Mouse (Mus musculus) stomach, postnatal 0 days (tissue): ENCODE data around the gene Agrp. TPM values are rescaled to one million over a fixed set of nuclear protein-coding genes. Genes with fewer than 3 reads are reported as not detected.

Source experiments
- ATAC-seq: fragments of 200-750 bp; cut with Nextera tagmentation; 2 replicates; pipeline ENCODE4 v1.8.0; 2017; ENCODE audit not compliant: low FRiP score, low TSS enrichment
- DNase-seq: peaks from one replicate; pipeline ENCODE4 v3.0.0-alpha.2; 2016; ENCODE audit warnings: low spot score
- H3K27ac ChIP-seq: fragments of 300-500 bp; sonication (generic); replicated peaks from 2 replicates; pipeline ENCODE4 v1.5.1; 2014; ENCODE audit warnings: mild to moderate bottlenecking, control low read depth
- H3K27me3 ChIP-seq: fragments of 300-500 bp; sonication (generic); 2 replicates; pipeline ENCODE4 v1.6.1; 2014; ENCODE audit warnings: low read length; ENCODE audit not compliant: control insufficient read depth, insufficient read depth
- H3K36me3 ChIP-seq: fragments of 300-500 bp; sonication (generic); 2 replicates; pipeline ENCODE4 v1.6.1; 2014; ENCODE audit warnings: low read length, mixed read lengths; ENCODE audit not compliant: control insufficient read depth, insufficient read depth
- H3K4me1 ChIP-seq: fragments of 300-500 bp; sonication (generic); replicated peaks from 2 replicates; pipeline ENCODE4 v1.6.1; 2014; ENCODE audit warnings: antibody characterized with exemption; ENCODE audit not compliant: control insufficient read depth, insufficient read depth
- H3K4me2 ChIP-seq: fragments of 300-500 bp; sonication (generic); replicated peaks from 2 replicates; pipeline ENCODE4 v1.6.1; 2014; ENCODE audit warnings: low read depth, mild to moderate bottlenecking, control low read depth, moderate library complexity
- H3K4me3 ChIP-seq: fragments of 300-500 bp; sonication (generic); 2 replicates; pipeline ENCODE4 v1.5.1; 2014; ENCODE audit warnings: low read depth, low read length, control low read depth
- H3K9ac ChIP-seq: fragments of 300-500 bp; sonication (generic); 2 replicates; pipeline ENCODE4 v1.6.1; 2014; ENCODE audit warnings: mild to moderate bottlenecking, low read length, control low read depth, mixed read lengths
- H3K9me3 ChIP-seq: fragments of 300-500 bp; sonication (generic); 2 replicates; pipeline ENCODE4 v1.6.1; 2016; ENCODE audit warnings: low read length; ENCODE audit not compliant: control insufficient read depth
- CTCF ChIP-seq: IDR thresholded peaks from 2 replicates; pipeline ENCODE4 v1.5.1; 2016; ENCODE audit warnings: antibody characterized with exemption, low read depth, mild to moderate bottlenecking, moderate library complexity
- EP300 ChIP-seq: optimal IDR thresholded peaks from 2 replicates; pipeline ENCODE3; 2016; ENCODE audit warnings: antibody characterized with exemption
- WGBS: fragments of 180-500 bp; shearing (Covaris S2); extraction: QIAGEN DNeasy Blood & Tissue Kit; methylation state at CpG from one replicate; pipeline ENCODE4 v1.1.7; 2014; 5-methylcytosine and 5-hydroxymethylcytosine counted together
- polyA plus RNA-seq: library from polyadenylated mRNA; unstranded; fragments of >200 nt; fragmentation: Nextera tagmentation; extraction: Ambion mirVana; gene quantifications from 2 replicates; pipeline ENCODE4 v1.2.1, GENCODE M21; 2015

Agrp gene
- polyA plus RNA-seq, 1 experiment from 2014 or later = 0.45 TPM

DNA sequence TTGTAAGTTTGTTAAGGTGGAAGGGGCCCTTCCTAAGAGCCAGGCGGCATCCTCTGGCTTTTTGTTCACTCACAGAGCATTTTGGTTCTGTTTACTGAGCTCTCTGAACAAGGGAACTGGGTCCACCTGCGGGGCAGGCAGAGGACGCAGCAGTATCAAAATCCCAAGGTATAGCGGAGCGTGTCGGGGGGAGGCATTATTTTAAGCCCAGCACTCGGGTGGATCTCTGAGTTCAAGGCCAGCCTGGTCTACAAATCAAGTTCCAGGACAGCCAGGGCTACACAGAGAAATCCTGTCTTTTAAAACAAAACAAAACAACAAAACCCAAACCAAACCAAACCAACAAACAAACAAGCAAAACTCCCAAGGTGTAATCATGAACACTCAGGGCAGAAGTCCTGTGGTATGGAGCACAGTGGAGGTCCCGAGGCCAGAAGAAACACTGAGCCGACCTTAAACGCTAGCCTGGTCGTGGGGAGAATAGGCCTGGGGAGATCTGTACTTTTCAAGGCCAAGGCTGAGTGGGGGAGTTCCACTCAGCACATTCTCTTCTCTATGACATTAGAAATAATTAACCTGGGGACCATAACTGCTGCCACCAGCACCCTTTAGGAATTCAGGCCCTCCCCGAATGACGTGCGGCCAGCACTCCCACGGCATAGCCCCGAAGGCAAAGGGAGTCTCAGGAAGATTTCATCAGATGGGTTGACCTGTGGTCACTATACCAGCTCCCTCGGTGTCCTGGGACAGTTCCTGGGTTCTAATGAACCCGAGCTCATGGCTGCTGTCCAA is 42.5 kb downstream of the Agrp start:
- H3K27ac ChIP-seq = peak overlapping the region; percentile 50
- 61% methylated on average over 18 of the region's 18 CpGs for WGBS
- ATAC-seq (no peak), DNase-seq (no peak)
- H3K4me3 ChIP-seq = peak overlapping the region; percentile 11; the same call in 1 of the 2 replicates
- peak overlapping the region; percentile 9; the same call in 1 of the 2 replicates for H3K9ac ChIP-seq
- H3K27me3 ChIP-seq = no peaks in the 10 kb centered on the region
- H3K9me3 ChIP-seq = no peaks in the 10 kb centered on the region
- no peaks in the 10 kb centered on the region for H3K36me3 ChIP-seq
- H3K4me1 ChIP-seq = 0 out of 2 replicates have a peak, but pooled peaks cover 2% of the 10 kb centered on the region
- no peak for TF ChIP-seq EP300
- no peak for TF ChIP-seq CTCF
- H3K4me2 ChIP-seq = peak overlapping the region; percentile 39

DNA sequence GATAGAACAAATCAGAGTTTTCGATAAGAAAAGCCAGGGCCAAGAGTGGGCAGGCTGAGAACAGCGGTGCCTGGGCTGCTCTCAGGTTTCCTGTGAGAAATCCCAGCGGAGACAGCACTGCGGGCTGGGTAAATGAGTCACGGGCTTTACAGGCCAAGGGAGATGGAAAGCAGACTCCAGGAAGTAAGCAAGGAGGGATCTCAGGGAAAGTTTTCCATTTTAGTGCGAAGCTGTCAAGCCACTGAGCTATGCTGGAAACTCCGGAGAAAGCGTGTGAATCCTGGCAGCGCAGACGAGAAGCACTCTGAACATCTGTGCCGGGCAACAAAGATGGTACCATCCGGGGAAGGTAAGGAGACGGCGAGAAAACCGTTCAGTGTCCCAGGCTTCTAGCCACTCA is 43.3 kb downstream of the Agrp start:
- Histone ChIP-seq H3K27me3 (no peaks in the 10 kb centered on the region), H3K9me3 (no peaks in the 10 kb centered on the region), H3K27ac (peak overlapping the region; percentile 50), H3K9ac (peak overlapping the region; percentile 9; the same call in 1 of the 2 replicates), H3K4me3 (peak overlapping the region; percentile 11; the same call in 1 of the 2 replicates), H3K4me2 (peak overlapping the region; percentile 39), H3K36me3 (no peaks in the 10 kb centered on the region), H3K4me1 (0 out of 2 replicates have a peak, but pooled peaks cover 2% of the 10 kb centered on the region)
- WGBS = 9% methylated on average over 15 of the region's 15 CpGs
- DNase-seq (peak; percentile 69), ATAC-seq (peak; percentile 81; the same call in 1 of the 2 replicates)
- no peak for TF ChIP-seq EP300
- no peak for TF ChIP-seq CTCF

DNA sequence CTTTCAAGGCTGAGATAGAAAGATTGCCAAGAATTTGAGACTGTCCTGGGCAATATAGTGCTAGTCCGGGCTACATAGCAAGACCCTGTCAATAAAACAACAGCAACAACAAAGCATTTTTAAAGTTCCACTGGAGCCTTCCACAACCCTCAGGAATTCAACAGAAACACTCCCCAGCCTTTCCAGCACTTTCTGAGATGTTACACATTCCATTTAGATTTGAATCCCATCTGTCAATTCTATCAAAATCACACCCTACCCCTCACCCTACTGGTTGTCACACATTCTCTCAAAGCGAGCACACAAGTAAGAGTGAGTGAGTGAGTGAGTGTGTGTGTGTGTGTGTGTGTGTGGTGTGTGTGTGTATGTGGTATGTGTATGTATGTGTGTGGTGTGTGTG is 44.8 kb downstream of the Agrp start:
- Histone ChIP-seq H3K9me3 (no peaks in the 10 kb centered on the region), H3K4me2 (no peak overlapping the region), H3K36me3 (no peaks in the 10 kb centered on the region), H3K9ac (no peak overlapping the region), H3K27ac (no peak overlapping the region), H3K27me3 (no peaks in the 10 kb centered on the region), H3K4me1 (0 out of 2 replicates have a peak, but pooled peaks cover 2% of the 10 kb centered on the region), H3K4me3 (no peak overlapping the region)
- ATAC-seq (no peak), DNase-seq (no peak)
- WGBS = 56% methylated on average over 2 of the region's 2 CpGs
- no peak for TF ChIP-seq EP300
- no peak for TF ChIP-seq CTCF

DNA sequence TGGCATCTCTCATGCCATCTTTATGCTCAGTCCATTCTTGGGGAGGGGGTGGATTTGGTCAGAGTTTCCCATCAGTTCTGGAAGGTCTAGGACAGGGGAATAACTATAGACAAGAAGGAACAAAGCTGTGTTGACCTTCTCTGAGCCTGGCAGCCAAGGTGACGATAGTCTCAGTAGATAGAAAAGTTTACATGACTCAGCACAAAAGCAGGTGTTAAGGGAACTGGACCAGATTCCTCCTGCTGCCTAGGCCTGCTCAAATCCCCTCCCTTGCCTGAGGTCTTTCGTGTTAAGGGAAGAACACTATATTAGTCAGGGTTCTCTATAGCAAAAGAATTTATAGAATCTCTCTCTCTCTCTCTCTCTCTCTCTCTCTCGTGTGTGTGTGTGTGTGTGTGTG is 57.5 kb downstream of the Agrp start:
- TF ChIP-seq CTCF (no peak), EP300 (no peak)
- Histone ChIP-seq H3K27ac (no peak overlapping the region), H3K36me3 (no peaks in the 10 kb centered on the region), H3K4me3 (no peak overlapping the region), H3K4me2 (no peak overlapping the region), H3K9me3 (no peaks in the 10 kb centered on the region), H3K9ac (no peak overlapping the region), H3K27me3 (no peaks in the 10 kb centered on the region), H3K4me1 (no peaks in the 10 kb centered on the region)
- DNase-seq (no peak), ATAC-seq (peak; percentile 56; the same call in 1 of the 2 replicates)
- WGBS = 49% methylated on average over 3 of the region's 3 CpGs

DNA sequence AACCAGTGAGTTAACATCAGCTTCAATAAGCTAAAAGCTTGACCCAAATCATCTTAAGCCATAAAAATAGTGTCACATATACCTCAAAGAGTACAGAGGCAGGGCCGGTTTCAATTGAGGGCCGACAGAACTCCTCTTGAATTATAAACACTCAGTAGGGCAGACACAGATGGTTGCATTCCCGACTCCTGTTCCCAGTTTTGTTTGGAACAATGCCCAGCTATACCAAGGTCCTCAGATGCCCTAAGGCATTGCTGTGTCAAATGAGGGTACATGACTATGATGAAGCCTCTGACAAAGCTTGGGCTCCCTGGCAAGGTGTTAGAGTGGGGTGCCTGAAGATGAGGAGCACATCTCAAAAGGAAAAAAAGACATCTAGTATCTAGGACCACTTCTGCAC is 61.7 kb downstream of the Agrp start:
- Histone ChIP-seq H3K9me3 (no peaks in the 10 kb centered on the region), H3K9ac (no peak overlapping the region), H3K4me1 (no peaks in the 10 kb centered on the region), H3K27ac (no peak overlapping the region), H3K4me3 (no peak overlapping the region), H3K36me3 (no peaks in the 10 kb centered on the region), H3K27me3 (no peaks in the 10 kb centered on the region), H3K4me2 (no peak overlapping the region)
- 53% methylated on average over 3 of the region's 3 CpGs for WGBS
- DNase-seq (no peak), ATAC-seq (no peak)
- TF ChIP-seq CTCF (no peak), EP300 (no peak)

DNA sequence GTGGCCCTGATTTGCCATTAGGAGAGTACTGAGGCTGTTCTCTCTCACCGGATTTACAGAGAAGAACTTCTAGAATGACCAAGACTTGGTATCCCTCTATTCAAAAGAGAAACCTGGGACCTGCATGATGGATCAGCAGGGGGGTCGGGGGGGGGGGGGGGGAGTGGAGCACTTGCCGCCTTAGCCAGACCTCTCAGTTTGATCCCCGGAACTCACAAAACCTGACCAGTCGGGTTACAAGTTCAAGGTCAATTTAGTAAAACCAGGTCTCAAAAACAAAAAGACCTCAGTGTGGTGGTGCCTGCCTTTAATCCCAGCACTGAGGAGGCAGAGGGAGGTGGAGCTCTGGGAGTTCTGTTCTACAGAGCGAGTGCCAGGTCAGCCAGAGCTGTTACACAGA is 62.5 kb downstream of the Agrp start:
- no peak for DNase-seq
- H3K4me1 ChIP-seq = no peaks in the 10 kb centered on the region
- H3K4me3 ChIP-seq = no peak overlapping the region
- no peaks in the 10 kb centered on the region for H3K27me3 ChIP-seq
- no peak overlapping the region for H3K9ac ChIP-seq
- WGBS = 46% methylated on average over 6 of the region's 6 CpGs
- TF ChIP-seq EP300 (no peak), CTCF (no peak)
- no peak overlapping the region for H3K4me2 ChIP-seq
- no peak for ATAC-seq
- no peaks in the 10 kb centered on the region for H3K9me3 ChIP-seq
- no peaks in the 10 kb centered on the region for H3K36me3 ChIP-seq
- H3K27ac ChIP-seq = no peak overlapping the region
